Mouse (Mus musculus) limb, embryonic 12.5 days (tissue): ENCODE measurements around the gene Slc15a3. TPM values are rescaled to one million over a fixed set of nuclear protein-coding genes. Genes with fewer than 3 reads are reported as not detected.

ENCODE experiments used
- ATAC-seq: fragments of 200-750 bp; cut with Nextera tagmentation; 2 replicates; pipeline ENCODE4 v1.8.0; 2017; ENCODE audit warnings: low read depth, moderate TSS enrichment; ENCODE audit not compliant: insufficient number of reproducible peaks, insufficient read depth, low FRiP score, low TSS enrichment
- H3K27ac ChIP-seq: fragments of 300-500 bp; sonication (generic); 2 replicates; pipeline ENCODE4 v1.5.1; 2016; ENCODE audit warnings: mild to moderate bottlenecking, moderate library complexity
- H3K27me3 ChIP-seq: fragments of 300-500 bp; sonication (generic); 2 replicates; pipeline ENCODE4 v1.6.1; 2016; ENCODE audit warnings: mild to moderate bottlenecking, moderate library complexity
- H3K36me3 ChIP-seq: fragments of 300-500 bp; sonication (generic); 2 replicates; pipeline ENCODE4 v1.6.1; 2016; ENCODE audit warnings: mild to moderate bottlenecking, moderate library complexity
- H3K4me1 ChIP-seq: fragments of 300-500 bp; sonication (generic); replicated peaks from 2 replicates; pipeline ENCODE4 v1.6.1; 2016
- H3K4me2 ChIP-seq: fragments of 300-500 bp; sonication (generic); 2 replicates; pipeline ENCODE4 v1.6.1; 2016; ENCODE audit warnings: mild to moderate bottlenecking, moderate library complexity
- H3K4me3 ChIP-seq: fragments of 300-500 bp; sonication (generic); replicated peaks from 2 replicates; pipeline ENCODE4 v1.5.1; 2016; ENCODE audit warnings: mild to moderate bottlenecking
- H3K9ac ChIP-seq: fragments of 300-500 bp; sonication (generic); replicated peaks from 2 replicates; pipeline ENCODE4 v1.6.1; 2016; ENCODE audit warnings: mild to moderate bottlenecking, moderate library complexity
- H3K9me3 ChIP-seq: fragments of 300-500 bp; sonication (generic); 2 replicates; pipeline ENCODE4 v1.6.1; 2016; ENCODE audit warnings: mild to moderate bottlenecking, moderate library complexity
- WGBS: fragments of 180-500 bp; shearing (Covaris S2); methylation state at CpG from one replicate; pipeline ENCODE4 v1.1.7; 2016; 5-methylcytosine and 5-hydroxymethylcytosine counted together
- polyA plus RNA-seq: library from polyadenylated mRNA; unstranded; fragments of >200 nt; fragmentation: Nextera tagmentation; extraction: Ambion mirVana; gene quantifications from 2 replicates; pipeline ENCODE4 v1.2.1, GENCODE M21; 2016

Slc15a3 gene
- polyA plus RNA-seq, 1 experiment from 2014 or later, result 0.44 TPM

DNA sequence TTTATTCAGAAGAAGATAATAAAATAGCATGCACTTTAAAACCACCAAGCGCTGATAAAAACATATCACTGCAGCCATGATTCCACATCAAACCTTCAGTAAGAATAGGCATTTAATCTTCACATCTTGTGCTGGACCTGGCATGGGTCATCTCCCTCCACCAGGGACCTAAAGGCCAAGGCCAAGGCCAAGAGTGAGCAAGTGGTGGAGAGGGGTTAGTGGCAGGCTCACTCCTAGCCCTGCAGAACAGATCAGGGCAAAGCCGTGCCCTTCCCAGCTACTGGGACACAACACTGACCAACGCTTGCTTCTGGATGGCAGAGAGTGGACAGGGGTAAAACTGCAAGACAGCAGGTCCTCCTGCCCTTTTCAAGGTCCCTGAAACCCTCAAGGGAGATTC is 31.1 kb downstream of the Slc15a3 start:
- H3K4me3 ChIP-seq, result no peak overlapping the region
- ATAC-seq, result no peak
- no peaks in the 10 kb centered on the region for H3K9me3 ChIP-seq
- peak overlapping the region; percentile 92; the same call in 1 of the 2 replicates for H3K27ac ChIP-seq
- peaks cover 62% of the 10 kb centered on the region for H3K36me3 ChIP-seq
- peaks cover 26% of the 10 kb centered on the region for H3K4me1 ChIP-seq
- no peaks in the 10 kb centered on the region for H3K27me3 ChIP-seq
- 93% methylated on average over 3 of the region's 3 CpGs for WGBS
- H3K4me2 ChIP-seq, result no peak overlapping the region
- H3K9ac ChIP-seq, result no peak overlapping the region

- no peak overlapping the region for H3K27ac ChIP-seq
These were observed 31.9 kb downstream of the Slc15a3 start for GRCm38 (mm10) chr19:10871328-10871961.

GRCm38 (mm10) chr19:10878201-10878837 is 38.8 kb downstream of the Slc15a3 start:
- WGBS, result 86% methylated on average over 7 of the region's 7 CpGs
- ATAC-seq, result no peak

More at GRCm38 (mm10) chr19:10871328-10871961, 31.9 kb downstream of the Slc15a3 start:
- Histone ChIP-seq H3K4me2 (no peak overlapping the region), H3K4me1 (peaks cover 26% of the 10 kb centered on the region), H3K9ac (no peak overlapping the region), H3K9me3 (no peaks in the 10 kb centered on the region), H3K27me3 (no peaks in the 10 kb centered on the region), H3K36me3 (peaks cover 54% of the 10 kb centered on the region), H3K4me3 (no peak overlapping the region)
- ATAC-seq, result no peak
- WGBS, result 87% methylated on average over 14 of the region's 14 CpGs

GRCm38 (mm10) chr19:10880085-10880974 is 40.8 kb downstream of the Slc15a3 start:
- Histone ChIP-seq H3K4me3 (peak overlapping the region; percentile 62), H3K9me3 (peaks cover 4% of the 10 kb centered on the region; the same call in 1 of the 2 replicates), H3K27ac (peak overlapping the region; percentile 97; the same call in 1 of the 2 replicates), H3K36me3 (peaks cover 10% of the 10 kb centered on the region), H3K9ac (peak overlapping the region; percentile 66), H3K4me1 (peaks cover 16% of the 10 kb centered on the region), H3K27me3 (no peaks in the 10 kb centered on the region), H3K4me2 (peak overlapping the region; percentile 95)
- ATAC-seq, result no peak
- WGBS, result 58% methylated on average over 7 of the region's 7 CpGs

More at GRCm38 (mm10) chr19:10878201-10878837, 38.8 kb downstream of the Slc15a3 start:
- Histone ChIP-seq H3K27ac (no peak overlapping the region), H3K27me3 (no peaks in the 10 kb centered on the region), H3K9ac (no peak overlapping the region), H3K36me3 (peaks cover 27% of the 10 kb centered on the region), H3K4me2 (no peak overlapping the region), H3K4me1 (peaks cover 16% of the 10 kb centered on the region), H3K4me3 (no peak overlapping the region), H3K9me3 (no peaks in the 10 kb centered on the region)

GRCm38 (mm10) chr19:10880975-10881425 is 41.5 kb downstream of the Slc15a3 start:
- peak; percentile 78 for ATAC-seq
- WGBS, result 4% methylated on average over 14 of the region's 14 CpGs

DNA sequence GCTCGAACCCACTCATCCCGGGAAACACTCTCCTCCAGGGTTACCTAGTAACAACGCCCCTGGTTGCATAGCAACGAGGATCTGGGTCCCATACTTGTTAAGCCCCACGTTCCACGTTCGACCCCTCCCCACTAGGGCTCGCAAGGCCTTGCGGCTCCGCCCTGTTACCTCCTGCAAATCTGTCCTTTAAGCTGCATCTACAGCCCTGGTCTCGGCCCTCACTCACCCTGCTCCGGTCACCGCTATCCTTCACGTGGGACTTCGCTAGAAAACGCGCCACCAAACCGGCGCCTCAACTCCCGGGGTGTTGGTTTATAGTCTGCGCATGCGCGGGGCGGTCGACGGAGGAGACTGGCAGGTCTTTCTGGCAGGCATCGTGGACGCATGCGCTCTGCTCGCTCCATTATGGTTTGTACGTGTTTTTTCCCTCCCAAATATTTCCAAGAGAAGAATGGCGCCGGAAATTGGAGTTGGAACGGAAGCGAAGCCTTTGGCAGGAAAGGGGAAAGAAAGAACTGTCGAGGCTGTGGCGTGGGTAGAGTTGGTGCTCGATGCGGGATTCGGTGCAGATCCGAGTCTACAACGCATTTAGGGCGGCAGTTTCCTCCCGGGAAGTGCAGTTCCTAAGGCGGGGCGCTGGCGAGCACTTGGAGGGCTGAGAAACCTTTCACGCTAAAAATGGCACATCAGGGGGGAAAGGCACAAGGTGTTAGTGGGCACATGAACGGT is 42.1 kb downstream of the Slc15a3 start, which contains the start of gene Tmem109:
Tmem109 (minus strand) TSS at position 576 of the 729 bp plus-strand sequence.
- Histone ChIP-seq H3K36me3 (peaks cover 9% of the 10 kb centered on the region), H3K9me3 (peaks cover 5% of the 10 kb centered on the region; the same call in 1 of the 2 replicates), H3K9ac (peak within 1 kb of the TSS; percentile 66), H3K4me3 (peak within 1 kb of the TSS; percentile 62), H3K27me3 (no peaks in the 10 kb centered on the region), H3K4me2 (peak within 1 kb of the TSS; percentile 95), H3K4me1 (peaks cover 16% of the 10 kb centered on the region), H3K27ac (peak within 1 kb of the TSS; percentile 97)
- under 1% methylated on average over 49 of the region's 49 CpGs for WGBS
- peak; percentile 90 for ATAC-seq

More at GRCm38 (mm10) chr19:10880975-10881425, 41.5 kb downstream of the Slc15a3 start:
- H3K9ac ChIP-seq, result peak overlapping the region; percentile 66
- H3K27ac ChIP-seq, result peak overlapping the region; percentile 97
- H3K9me3 ChIP-seq, result peaks cover 5% of the 10 kb centered on the region; the same call in 1 of the 2 replicates
- H3K27me3 ChIP-seq, result no peaks in the 10 kb centered on the region
- peak overlapping the region; percentile 62 for H3K4me3 ChIP-seq
- peaks cover 9% of the 10 kb centered on the region for H3K36me3 ChIP-seq
- peaks cover 16% of the 10 kb centered on the region for H3K4me1 ChIP-seq
- peak overlapping the region; percentile 95 for H3K4me2 ChIP-seq

- H3K27ac ChIP-seq, result no peak overlapping the region
- H3K4me1 ChIP-seq, result peaks cover 15% of the 10 kb centered on the region
- H3K9ac ChIP-seq, result no peak overlapping the region
- no peaks in the 10 kb centered on the region for H3K9me3 ChIP-seq
- 93% methylated on average over 3 of the region's 3 CpGs for WGBS
- H3K36me3 ChIP-seq, result 0 out of 2 replicates have a peak, but pooled peaks cover under 1% of the 10 kb centered on the region
- no peak overlapping the region for H3K4me2 ChIP-seq
- H3K4me3 ChIP-seq, result no peak overlapping the region
- ATAC-seq, result no peak
- H3K27me3 ChIP-seq, result no peaks in the 10 kb centered on the region
These were observed 52.7 kb downstream of the Slc15a3 start for GRCm38 (mm10) chr19:10892201-10892600.

- under 1% methylated on average over 43 of the region's 43 CpGs for WGBS
- Histone ChIP-seq H3K36me3 (peaks cover 29% of the 10 kb centered on the region), H3K4me3 (peak within 1 kb of the TSS; percentile 92), H3K9ac (peak within 1 kb of the TSS; percentile 87), H3K4me2 (peak within 1 kb of the TSS; percentile 77), H3K27ac (peak within 1 kb of the TSS; percentile 94), H3K4me1 (peaks cover 15% of the 10 kb centered on the region), H3K27me3 (no peaks in the 10 kb centered on the region), H3K9me3 (no peaks in the 10 kb centered on the region)
- ATAC-seq, result peak; percentile 90
These were observed 55.5 kb downstream of the Slc15a3 start, which contains the start of gene Prpf19 for GRCm38 (mm10) chr19:10895016-10895528. Gene Prpf19, plus strand, starts transcription at chr19:10895231.

DNA sequence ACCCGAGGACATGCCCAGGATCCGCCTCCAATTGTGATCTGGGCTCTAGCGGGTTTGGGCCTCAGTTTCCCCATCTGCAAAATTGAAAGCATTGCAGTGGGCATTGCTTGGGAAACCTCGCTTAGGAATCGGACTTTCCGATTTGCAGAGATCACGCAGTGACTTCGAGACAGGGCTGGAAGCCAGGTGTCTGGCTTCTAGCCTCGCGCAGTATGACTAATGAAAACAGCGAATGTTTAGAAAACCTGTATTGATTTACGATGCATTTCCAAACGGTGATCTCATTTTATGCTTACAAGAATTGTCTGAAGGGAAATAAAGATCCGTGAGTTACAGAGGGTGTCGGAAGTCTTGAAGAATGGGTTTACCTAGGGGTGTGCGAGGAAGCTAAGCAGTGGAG is 56.2 kb downstream of the Slc15a3 start:
- H3K9me3 ChIP-seq, result no peaks in the 10 kb centered on the region
- H3K27ac ChIP-seq, result peak overlapping the region; percentile 94
- peak overlapping the region; percentile 92 for H3K4me3 ChIP-seq
- H3K27me3 ChIP-seq, result no peaks in the 10 kb centered on the region
- peak overlapping the region; percentile 77 for H3K4me2 ChIP-seq
- WGBS, result 2% methylated on average over 16 of the region's 16 CpGs
- H3K9ac ChIP-seq, result peak overlapping the region; percentile 87
- peaks cover 15% of the 10 kb centered on the region for H3K4me1 ChIP-seq
- H3K36me3 ChIP-seq, result peaks cover 36% of the 10 kb centered on the region
- ATAC-seq, result no peak

DNA sequence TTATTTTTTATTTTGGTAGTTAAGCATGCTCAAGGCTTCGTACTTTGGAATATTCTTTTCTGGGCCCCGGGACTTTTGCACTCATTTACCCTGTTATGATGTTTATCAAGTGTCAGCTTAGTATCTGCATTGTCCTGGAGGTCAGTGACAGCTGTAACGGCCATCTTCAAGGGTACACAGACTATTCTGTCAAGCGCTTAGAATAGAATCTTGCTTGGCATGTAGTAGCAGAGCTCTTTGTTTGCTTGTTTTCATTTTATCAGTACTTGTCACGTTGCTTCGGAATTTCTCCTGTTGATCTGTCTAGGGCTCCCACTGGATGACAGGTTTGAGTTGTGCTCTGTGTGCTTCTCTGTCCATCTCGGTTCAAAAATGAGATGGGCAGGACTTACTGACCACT is 57.3 kb downstream of the Slc15a3 start:
- H3K36me3 ChIP-seq, result peaks cover 47% of the 10 kb centered on the region

More for the DNA sequence above, 57.3 kb downstream of the Slc15a3 start:
- Histone ChIP-seq H3K4me3 (no peak overlapping the region; the same call in 1 of the 2 replicates), H3K9ac (0 out of 2 replicates have a peak overlapping the region, but pooled peaks have one; percentile 87), H3K27me3 (no peaks in the 10 kb centered on the region), H3K4me1 (peaks cover 15% of the 10 kb centered on the region), H3K9me3 (no peaks in the 10 kb centered on the region), H3K4me2 (peak overlapping the region; percentile 77), H3K27ac (no peak overlapping the region)
- ATAC-seq, result no peak
- WGBS, result 90% methylated on average over 7 of the region's 7 CpGs
